Mouse (Mus musculus): Measurements from ENCODE around the gene Impdh1.

DNA sequence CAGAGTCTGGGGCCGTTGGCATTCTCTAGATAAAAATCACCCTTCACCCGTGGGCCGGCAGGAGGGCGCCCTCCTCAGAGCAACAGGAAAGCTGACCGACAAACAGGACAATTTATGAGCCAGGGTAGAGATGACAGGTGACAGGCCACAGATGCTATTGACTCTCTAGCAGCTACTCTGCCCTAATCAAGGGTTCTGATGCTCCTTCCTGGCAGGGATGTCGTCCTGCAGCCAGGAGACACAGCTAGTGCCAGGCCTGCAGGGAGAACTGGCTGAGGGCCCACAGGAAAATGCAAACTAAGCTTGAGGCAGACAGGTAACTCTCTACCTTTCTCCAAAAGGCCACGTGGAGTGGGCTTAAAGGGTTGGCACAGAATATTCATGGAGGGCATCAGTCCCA lies 5.0 kb downstream of the Impdh1 start:
- TF ChIP-seq EP300 (IDR thresholded peaks at IDR 0.05; ENCODE audit: insufficient read depth, low read depth, low read length) = no peak
- TF ChIP-seq CTCF (IDR thresholded peaks at IDR 0.05; ENCODE audit: low read depth, low read length) = no peak
- no peak for TF ChIP-seq POLR2A (IDR thresholded peaks at IDR 0.05; ENCODE audit: insufficient read depth, low read length)

Data from ES-Bruce4 (cell line).